Mouse (Mus musculus): Measurements from ENCODE around the gene Olfr730.

The Olfr730 gene

GRCm38 (mm10) chr14:50188098-50188497 lies at the start of gene Olfr730:
Olfr730 (minus strand) TSS chr14:50188198.
- in situ Hi-C loops (cut with MboI): no loop called here

GRCm38 (mm10) chr14:50152810-50153209 lies 35.2 kb downstream of the Olfr730 start, which contains the start of gene Olfr729:
Olfr729 (minus strand) TSS chr14:50152910.
- in situ Hi-C loops (cut with MboI): no loop called here

GRCm38 (mm10) chr14:50142580-50142979 lies 45.4 kb downstream of the Olfr730 start, which contains the start of gene Olfr728:
Olfr728 (minus strand) TSS chr14:50142680.
- in situ Hi-C loops (cut with MboI): no loop called here
